Mouse (Mus musculus) olfactory bulb, adult 2 months (tissue): ENCODE measurements around the gene Lrrn3.

Experiments
- CTCF ChIP-seq: fragments of 200-500 bp; IDR thresholded peaks from 2 replicates; pipeline ENCODE4 v1.5.1; 2012; ENCODE audit warnings: low read depth, mild to moderate bottlenecking, low read length, moderate library complexity; ENCODE audit not compliant: insufficient read depth
- POLR2A ChIP-seq: fragments of 200-500 bp; IDR thresholded peaks from 2 replicates; pipeline ENCODE4 v1.6.1; 2012; ENCODE audit warnings: mild to moderate bottlenecking, low read depth, low read length, moderate library complexity; ENCODE audit not compliant: insufficient read depth

GRCm38 (mm10) chr12:41484689-41485511 is 1.3 kb downstream of the Lrrn3 start:
- no peak for TF ChIP-seq CTCF
- TF ChIP-seq POLR2A, result no peak
